Comparison of ENCODE assay signal across 12 mouse cellular contexts in genomic region chr1:185682458-185682750, GRCm38 (mm10).
DNase-seq lines count a peak whose midpoint lies in the region; ATAC-seq lines count a peak whose summit lies in the region.
"Had no signal": no experiment of that assay in that cellular context is flagged by ENCODE, and none has a peak within 500 bp of the region (broad histone marks: within the 10 kb centered on the region; RNA-seq: fewer than 3 reads in every experiment).

No protein-coding gene starts in this region.

- peak overlapping the region; percentile 11; the same call in 1 of the 2 replicates for H3K27ac ChIP-seq in hindbrain, embryonic 11.5 days (ENCODE audit: low read depth, low read length)
- H3K27ac ChIP-seq in hindbrain, embryonic 13.5 days: no peak overlapping the region
- peak overlapping the region; percentile 46 for H3K27ac ChIP-seq in embryonic facial prominence, embryonic 12.5 days
- peak overlapping the region; percentile 31 for H3K27ac ChIP-seq in limb, embryonic 12.5 days
- H3K27ac ChIP-seq: forebrain, embryonic 13.5 days; kidney, postnatal 0 days; layer of hippocampus, adult 2 months; left cerebral cortex, adult 2 months had no signal

- ATAC-seq in hindbrain, embryonic 11.5 days (ENCODE audit: low FRiP score): no peak
- no peak for ATAC-seq in hindbrain, embryonic 13.5 days (ENCODE audit: low FRiP score)
- no peak for ATAC-seq in embryonic facial prominence, embryonic 12.5 days (ENCODE audit: insufficient number of reproducible peaks, insufficient read depth, low FRiP score, low TSS enrichment)
- no peak for ATAC-seq in limb, embryonic 12.5 days (ENCODE audit: insufficient number of reproducible peaks, insufficient read depth, low FRiP score, low TSS enrichment, low read depth)

- H3K4me1 ChIP-seq in hindbrain, embryonic 11.5 days (replicated peaks; ENCODE audit: control insufficient read depth, insufficient read depth, low read length): no peaks in the 10 kb centered on the region
- no peaks in the 10 kb centered on the region for H3K4me1 ChIP-seq in hindbrain, embryonic 13.5 days (replicated peaks)
- H3K4me1 ChIP-seq in embryonic facial prominence, embryonic 12.5 days: peaks cover 11% of the 10 kb centered on the region
- peaks cover 11% of the 10 kb centered on the region for H3K4me1 ChIP-seq in limb, embryonic 12.5 days (replicated peaks)
- H3K4me1 ChIP-seq: forebrain, embryonic 13.5 days had no signal

- peak; percentile 23 for DNase-seq in gastrocnemius, adult 18-20 months (ENCODE audit: low spot score)
- DNase-seq in gastrocnemius, adult 8-10 months (ENCODE audit: low spot score in 2 of 2): no peak
- DNase-seq in hindbrain, embryonic 11.5 days (ENCODE audit: low spot score): no peak
- no peak for DNase-seq in cerebellum, postnatal 36 days
- DNase-seq in natural killer cell, adult 2 months (ENCODE audit: low spot score in 2 of 2): no peak

- WGBS in hindbrain, embryonic 11.5 days: 68% methylated on average over 3 of the region's 3 CpGs
- WGBS in hindbrain, embryonic 13.5 days: 67% methylated on average over 3 of the region's 3 CpGs
- WGBS in embryonic facial prominence, embryonic 12.5 days: 56% methylated on average over 3 of the region's 3 CpGs
- 62% methylated on average over 3 of the region's 3 CpGs for WGBS in limb, embryonic 12.5 days

- no peaks in the 10 kb centered on the region for H3K36me3 ChIP-seq in hindbrain, embryonic 11.5 days (ENCODE audit: control insufficient read depth, insufficient read depth, low read length)
- H3K36me3 ChIP-seq in hindbrain, embryonic 13.5 days: no peaks in the 10 kb centered on the region
- H3K36me3 ChIP-seq in embryonic facial prominence, embryonic 12.5 days: no peaks in the 10 kb centered on the region
- no peaks in the 10 kb centered on the region for H3K36me3 ChIP-seq in limb, embryonic 12.5 days

- no peak overlapping the region for H3K4me2 ChIP-seq in hindbrain, embryonic 11.5 days (replicated peaks; ENCODE audit: low read depth, low read length)
- no peak overlapping the region for H3K4me2 ChIP-seq in hindbrain, embryonic 13.5 days
- H3K4me2 ChIP-seq in embryonic facial prominence, embryonic 12.5 days (replicated peaks): no peak overlapping the region
- no peak overlapping the region for H3K4me2 ChIP-seq in limb, embryonic 12.5 days
- H3K4me2 ChIP-seq: forebrain, embryonic 13.5 days had no signal

- H3K27me3 ChIP-seq in hindbrain, embryonic 11.5 days (ENCODE audit: control insufficient read depth, insufficient read depth, low read length): no peaks in the 10 kb centered on the region
- no peaks in the 10 kb centered on the region for H3K27me3 ChIP-seq in hindbrain, embryonic 13.5 days
- H3K27me3 ChIP-seq in embryonic facial prominence, embryonic 12.5 days: no peaks in the 10 kb centered on the region
- H3K27me3 ChIP-seq in limb, embryonic 12.5 days: peaks cover 4% of the 10 kb centered on the region; the same call in 1 of the 2 replicates
- H3K27me3 ChIP-seq: forebrain, embryonic 13.5 days had no signal

- H3K4me3 ChIP-seq in hindbrain, embryonic 11.5 days (ENCODE audit: low read depth, low read length): no peak overlapping the region
- H3K4me3 ChIP-seq in hindbrain, embryonic 13.5 days: no peak overlapping the region
- H3K4me3 ChIP-seq in embryonic facial prominence, embryonic 12.5 days: no peak overlapping the region
- no peak overlapping the region for H3K4me3 ChIP-seq in limb, embryonic 12.5 days (replicated peaks)
- H3K4me3 ChIP-seq: forebrain, embryonic 13.5 days had no signal

- H3K9ac ChIP-seq in hindbrain, embryonic 11.5 days (ENCODE audit: low read depth, low read length): no peak overlapping the region
- H3K9ac ChIP-seq in hindbrain, embryonic 13.5 days: no peak overlapping the region
- H3K9ac ChIP-seq in embryonic facial prominence, embryonic 12.5 days: no peak overlapping the region
- H3K9ac ChIP-seq in limb, embryonic 12.5 days (replicated peaks): no peak overlapping the region
- H3K9ac ChIP-seq: forebrain, embryonic 13.5 days had no signal

- no peaks in the 10 kb centered on the region for H3K9me3 ChIP-seq in hindbrain, embryonic 11.5 days (ENCODE audit: control insufficient read depth, low read length)
- H3K9me3 ChIP-seq in hindbrain, embryonic 13.5 days: no peaks in the 10 kb centered on the region
- H3K9me3 ChIP-seq in embryonic facial prominence, embryonic 12.5 days: no peaks in the 10 kb centered on the region
- H3K9me3 ChIP-seq in limb, embryonic 12.5 days: no peaks in the 10 kb centered on the region
- H3K9me3 ChIP-seq: forebrain, embryonic 13.5 days had no signal
